Mouse (Mus musculus) thymus, postnatal 14 days (tissue): ENCODE data around the gene Thap11.

Experiments used
- DNase-seq: peaks from one replicate; pipeline ENCODE4 v3.0.0; 2021

The Thap11 gene

DNA sequence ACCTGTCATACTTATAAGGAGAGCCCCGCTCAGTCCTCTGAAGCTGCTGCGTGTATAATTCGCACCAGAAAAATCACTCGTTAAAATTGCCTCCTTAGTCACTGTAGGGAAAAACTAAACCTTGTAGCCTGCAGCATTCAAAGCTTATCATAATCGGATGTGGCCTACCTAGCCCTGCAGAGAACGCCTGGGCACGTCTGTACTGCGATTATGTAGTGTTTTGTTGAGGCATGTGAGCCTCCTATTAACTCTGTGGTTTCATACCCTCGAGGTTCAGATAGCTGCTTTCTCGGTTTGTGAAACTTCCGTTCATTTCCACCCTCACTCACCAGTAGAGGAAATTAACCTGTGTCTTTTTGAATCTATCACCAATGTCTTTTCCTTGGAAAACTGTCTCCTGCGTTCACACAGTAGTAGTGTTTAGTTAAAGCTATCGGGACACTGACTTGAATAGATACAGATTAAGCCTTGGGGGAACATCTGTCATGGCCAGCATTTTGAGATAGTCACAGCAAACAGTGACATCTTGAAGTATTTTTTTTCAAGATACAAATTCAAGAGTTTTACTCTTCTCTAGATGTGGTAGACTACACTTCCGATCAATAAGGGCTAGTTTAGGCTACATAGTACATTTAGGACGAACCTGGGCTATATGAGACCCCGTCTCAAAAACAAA is 46.1 kb downstream of the Thap11 start:
- peak; percentile 20 for DNase-seq
